Mouse (Mus musculus) ES-Bruce4 (cell line): ENCODE results near the gene Nosip. TPM values are rescaled to one million over a fixed set of nuclear protein-coding genes. Genes with fewer than 3 reads are reported as not detected.

ENCODE experiments used
- H3K27ac ChIP-seq: 2 replicates; pipeline ENCODE4 v1.5.1; 2012; ENCODE audit warnings: low read length, inconsistent platforms; ENCODE audit not compliant: insufficient read depth
- H3K27me3 ChIP-seq: 2 replicates; pipeline ENCODE4 v1.6.1; 2012; ENCODE audit warnings: mild to moderate bottlenecking, low read length, inconsistent platforms; ENCODE audit not compliant: control insufficient read depth, poor library complexity, insufficient read depth, severe bottlenecking
- H3K36me3 ChIP-seq: 2 replicates; pipeline ENCODE4 v1.6.1; 2012; ENCODE audit warnings: inconsistent platforms, mild to moderate bottlenecking, low read length, moderate library complexity; ENCODE audit not compliant: control insufficient read depth, poor library complexity, insufficient read depth, severe bottlenecking
- H3K4me1 ChIP-seq: one replicate; pipeline ENCODE4 v1.8.1; 2011; ENCODE audit warnings: low read length; ENCODE audit not compliant: control insufficient read depth, insufficient read depth
- H3K4me3 ChIP-seq: 2 replicates; pipeline ENCODE4 v1.5.1; 2011; ENCODE audit warnings: low read depth, mild to moderate bottlenecking, low read length
- H3K9ac ChIP-seq: 2 replicates; pipeline ENCODE4 v1.6.1; 2012; ENCODE audit warnings: low read depth, mild to moderate bottlenecking, inconsistent platforms; ENCODE audit not compliant: poor library complexity, severe bottlenecking
- H3K9me3 ChIP-seq: replicated peaks from 2 replicates; pipeline ENCODE4 v1.6.1; 2012; ENCODE audit warnings: mild to moderate bottlenecking, low read length, inconsistent platforms; ENCODE audit not compliant: control insufficient read depth, poor library complexity, insufficient read depth, severe bottlenecking
- CTCF ChIP-seq: IDR thresholded peaks from one replicate; pipeline ENCODE4 v1.8.1; 2011; ENCODE audit warnings: low read depth, low read length
- EP300 ChIP-seq: IDR thresholded peaks from 2 replicates; pipeline ENCODE4 v1.6.1; 2011; ENCODE audit warnings: low read depth, low read length; ENCODE audit not compliant: insufficient read depth
- POLR2A ChIP-seq: IDR thresholded peaks from one replicate; pipeline ENCODE4 v1.8.1; 2011; ENCODE audit warnings: low read length; ENCODE audit not compliant: insufficient read depth
- polyA plus RNA-seq: library from polyadenylated mRNA; stranded (reverse); fragments of >200 nt; gene quantifications from 2 replicates; pipeline ENCODE4 v1.2.4, GENCODE M21; 2011; ENCODE audit warnings: low read depth; ENCODE audit not compliant: missing spikeins, insufficient read depth, insufficient read length

Nosip gene
- 58.1 and 62.4 TPM in 2 replicates for polyA plus RNA-seq

DNA sequence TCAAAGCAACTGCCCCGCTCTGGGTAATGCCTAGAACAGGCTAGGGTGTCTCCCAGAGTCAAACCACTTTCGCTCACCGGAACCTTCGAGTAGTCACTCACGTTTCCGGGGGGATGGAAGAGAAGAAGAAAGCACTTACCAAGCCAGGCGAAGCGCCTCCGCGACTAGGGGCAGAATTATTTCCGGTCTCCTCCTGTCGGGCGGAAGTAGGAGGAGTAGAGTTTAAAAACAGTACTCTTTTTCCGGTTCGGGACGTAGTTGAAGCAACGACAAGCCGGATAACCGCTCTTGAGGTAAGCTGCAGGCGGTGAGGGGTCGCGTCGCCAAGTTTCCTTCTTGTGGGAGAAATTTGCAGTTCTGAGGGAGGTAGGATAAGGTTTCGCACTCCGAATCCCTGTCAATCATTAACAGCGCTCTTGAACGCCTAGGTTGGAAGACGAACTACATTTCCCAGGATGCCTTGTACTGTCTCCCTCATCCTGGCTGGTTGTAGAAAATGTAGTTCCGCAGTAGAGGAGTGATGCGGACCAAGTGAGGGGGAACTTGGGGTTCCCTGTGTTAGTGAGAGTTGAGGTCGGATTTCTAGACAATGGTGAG, at the start of gene Nosip, which contains the start of gene Prrg2:
Gene Nosip (plus strand): TSS at position 191 of the 597 bp plus-strand sequence.
Gene Prrg2 (minus strand): TSS at position 439 of the 597 bp plus-strand sequence.
- Histone ChIP-seq H3K36me3 (no peaks in the 10 kb centered on the region), H3K4me1 (no peaks in the 10 kb centered on the region), H3K27me3 (no peaks in the 10 kb centered on the region), H3K4me3 (peak within 1 kb of the TSS; percentile 98), H3K9me3 (no peaks in the 10 kb centered on the region), H3K27ac (peak within 1 kb of the TSS; percentile 82), H3K9ac (peak within 1 kb of the TSS; percentile 44)
- TF ChIP-seq EP300 (peak; percentile 13; the same call in 1 of the 2 replicates), POLR2A (no peak)

DNA sequence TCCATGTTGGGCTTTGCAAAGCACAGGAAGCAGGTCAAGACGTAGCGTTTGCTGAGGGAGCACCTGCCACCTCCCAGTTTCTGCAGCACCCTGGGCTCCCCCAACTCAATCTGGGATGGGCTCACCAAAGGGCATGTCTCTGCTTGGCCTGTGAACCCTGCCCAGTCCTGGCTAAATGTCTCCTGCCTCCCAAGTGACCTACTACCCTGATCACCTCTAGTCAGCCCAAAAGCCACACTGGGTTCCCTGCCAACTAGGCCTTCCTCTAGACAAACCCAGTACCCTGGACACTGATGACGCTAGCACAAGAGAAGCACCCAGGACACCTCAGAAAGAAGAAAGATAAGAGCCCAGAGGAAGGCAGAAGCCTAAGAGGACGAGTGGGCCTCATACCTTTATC, 49.4 kb upstream of the Nosip start:
- no peak overlapping the region for H3K4me3 ChIP-seq

DNA sequence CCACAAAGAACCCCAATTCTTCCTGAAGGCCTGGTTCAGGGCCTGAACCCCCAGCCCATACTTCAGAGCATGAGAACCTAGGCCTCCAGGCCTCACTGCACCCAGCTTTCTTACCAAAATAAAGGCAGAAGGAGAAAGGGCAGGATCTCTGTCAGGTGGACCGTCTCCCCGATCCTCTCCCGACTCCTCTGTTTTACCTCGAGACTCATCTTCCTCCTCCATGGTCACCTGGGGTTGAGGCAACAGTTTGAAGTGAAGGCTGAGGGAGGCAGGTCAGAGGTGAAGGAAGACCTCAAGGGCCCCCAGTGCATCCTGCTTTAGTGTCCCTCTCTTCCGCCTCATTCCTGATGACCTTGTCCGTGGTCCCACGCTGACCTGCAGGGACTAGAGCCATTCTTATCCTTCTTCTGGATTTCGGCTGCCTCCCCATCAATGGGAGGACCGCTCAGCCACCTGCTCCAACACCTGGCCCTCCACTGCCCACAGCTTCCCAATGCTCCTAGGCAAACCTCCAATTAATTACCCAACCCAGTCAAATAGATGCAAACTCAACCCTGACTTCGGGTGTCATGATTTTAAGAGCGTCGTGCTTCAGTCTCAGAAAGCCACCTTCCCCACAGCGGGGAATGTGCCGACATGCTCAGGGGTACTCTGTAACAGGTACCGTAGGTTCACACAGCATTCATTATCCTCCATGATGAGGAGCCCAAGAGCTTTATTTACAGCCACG, 48.7 kb upstream of the Nosip start:
- Histone ChIP-seq H3K27me3 (no peaks in the 10 kb centered on the region), H3K4me3 (no peak overlapping the region), H3K36me3 (peaks cover 17% of the 10 kb centered on the region; the same call in 1 of the 2 replicates), H3K27ac (no peak overlapping the region), H3K4me1 (no peaks in the 10 kb centered on the region), H3K9me3 (no peaks in the 10 kb centered on the region), H3K9ac (no peak overlapping the region)
- TF ChIP-seq EP300, result no peak

More for the DNA sequence above, 49.4 kb upstream of the Nosip start:
- H3K9ac ChIP-seq, result no peak overlapping the region
- H3K27me3 ChIP-seq, result no peaks in the 10 kb centered on the region
- no peaks in the 10 kb centered on the region for H3K9me3 ChIP-seq
- peaks cover 17% of the 10 kb centered on the region; the same call in 1 of the 2 replicates for H3K36me3 ChIP-seq
- no peak for TF ChIP-seq CTCF
- TF ChIP-seq EP300, result no peak
- no peak overlapping the region for H3K27ac ChIP-seq
- H3K4me1 ChIP-seq, result no peaks in the 10 kb centered on the region

DNA sequence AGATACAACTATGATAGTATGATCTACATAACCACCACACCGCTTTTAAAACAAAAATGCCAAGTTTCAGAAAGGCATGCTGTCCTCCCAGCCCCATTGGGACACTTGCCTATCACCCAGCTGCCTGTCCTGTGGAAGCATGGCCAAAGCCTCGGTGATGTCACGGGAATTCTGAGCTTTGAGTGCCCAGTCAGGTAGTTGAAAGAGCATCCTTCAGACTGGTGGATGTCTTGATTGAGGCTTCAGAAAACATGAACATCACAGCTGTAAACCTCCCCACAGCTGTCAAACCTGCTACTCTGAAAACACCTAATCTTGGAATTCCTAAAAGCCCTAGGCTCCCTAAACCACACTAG, 48.2 kb upstream of the Nosip start:
- Histone ChIP-seq H3K9ac (no peak overlapping the region), H3K27me3 (no peaks in the 10 kb centered on the region), H3K27ac (no peak overlapping the region), H3K4me3 (no peak overlapping the region), H3K4me1 (no peaks in the 10 kb centered on the region), H3K9me3 (no peaks in the 10 kb centered on the region), H3K36me3 (peaks cover 17% of the 10 kb centered on the region; the same call in 1 of the 2 replicates)
- TF ChIP-seq POLR2A, result no peak
- no peak for TF ChIP-seq CTCF

DNA sequence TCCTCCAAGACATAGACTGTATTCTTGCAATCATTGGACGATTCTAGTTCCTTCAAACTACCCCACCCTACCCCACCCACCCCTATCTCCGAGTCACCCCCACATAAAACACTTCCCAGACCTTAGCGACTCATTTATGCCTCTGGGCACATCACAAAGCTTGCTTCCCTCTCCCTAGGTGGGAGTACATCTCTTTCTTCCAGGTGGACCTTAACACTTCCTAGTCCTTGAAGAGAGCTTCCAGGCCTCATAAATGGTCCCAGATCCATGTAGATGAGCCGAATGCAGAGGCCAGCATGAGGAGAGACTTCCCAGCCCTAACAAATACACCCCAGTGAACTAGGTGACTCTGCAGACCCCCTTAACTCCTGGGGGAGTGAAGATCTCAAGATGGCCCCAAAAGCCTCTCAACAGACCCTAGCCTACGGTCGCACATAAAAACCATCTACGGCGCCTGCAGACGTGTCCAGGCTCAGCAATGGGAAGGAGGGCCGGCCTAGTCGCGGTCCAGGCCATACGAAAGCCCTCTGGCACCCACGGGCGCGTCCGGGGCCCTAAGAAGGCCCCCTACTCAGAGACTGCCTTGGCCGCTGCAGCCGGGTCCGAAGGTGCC, 46.8 kb upstream of the Nosip start:
- no peaks in the 10 kb centered on the region for H3K27me3 ChIP-seq
- TF ChIP-seq POLR2A (no peak), CTCF (no peak), EP300 (no peak)
- peak overlapping the region; percentile 96 for H3K9ac ChIP-seq
- peaks cover 14% of the 10 kb centered on the region; the same call in 1 of the 2 replicates for H3K36me3 ChIP-seq
- no peaks in the 10 kb centered on the region for H3K4me1 ChIP-seq
- H3K4me3 ChIP-seq, result peak overlapping the region; percentile 89
- no peaks in the 10 kb centered on the region for H3K9me3 ChIP-seq
- H3K27ac ChIP-seq, result peak overlapping the region; percentile 62

DNA sequence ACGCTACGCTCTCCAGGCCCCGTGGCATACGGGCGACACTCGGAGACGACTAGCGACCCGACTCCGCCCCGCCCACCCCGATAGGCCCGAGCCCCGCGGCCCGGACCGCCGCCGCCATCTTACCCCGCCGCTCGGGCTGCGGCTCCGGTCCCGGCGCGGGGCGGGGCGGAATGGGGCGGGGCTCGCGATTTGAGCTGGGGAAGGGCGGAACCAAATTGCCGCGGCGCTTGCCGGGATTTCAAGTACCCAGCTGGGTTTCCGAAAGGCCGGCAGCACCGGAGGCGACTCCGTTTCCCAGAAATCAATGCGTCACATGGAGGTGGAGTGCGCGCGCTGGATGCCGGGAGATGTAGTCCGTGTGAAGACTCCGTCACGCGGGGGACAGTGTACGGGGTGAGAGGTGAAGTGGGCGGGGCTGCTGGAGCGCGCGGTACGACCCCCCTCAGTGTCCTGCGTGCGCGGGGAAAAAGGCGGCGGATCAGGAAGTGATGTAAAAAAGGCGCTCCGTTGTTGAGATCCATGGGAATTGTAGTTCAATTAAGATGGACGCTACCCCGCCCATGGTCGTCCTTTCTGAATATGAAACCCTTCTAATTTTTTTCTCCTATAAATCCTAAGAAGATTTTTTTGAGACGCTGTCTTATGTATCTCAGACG, 46.1 kb upstream of the Nosip start, which contains the start of gene Scaf1:
Gene Scaf1 (minus strand): TSS at position 407 of the 656 bp plus-strand sequence.
- H3K36me3 ChIP-seq, result peaks cover 9% of the 10 kb centered on the region; the same call in 1 of the 2 replicates
- H3K4me1 ChIP-seq, result no peaks in the 10 kb centered on the region
- H3K9ac ChIP-seq, result peak within 1 kb of the TSS; percentile 96
- peak within 1 kb of the TSS; percentile 62 for H3K27ac ChIP-seq
- no peaks in the 10 kb centered on the region for H3K27me3 ChIP-seq
- no peaks in the 10 kb centered on the region for H3K9me3 ChIP-seq
- H3K4me3 ChIP-seq, result peak within 1 kb of the TSS; percentile 89
- TF ChIP-seq EP300 (no peak), CTCF (no peak), POLR2A (no peak)
